Mouse (Mus musculus): ENCODE results near the gene Exosc8. TPM values are rescaled to one million over a fixed set of nuclear protein-coding genes. Genes with fewer than 3 reads are reported as not detected.
"Not testable (repeated sequence)": the region's sequence is repeated elsewhere in the genome, so short reads cannot be mapped to it uniquely, and the experiment has no call there.

Exosc8 gene
- polyA plus RNA-seq, 1 experiment, result 8.5 TPM

DNA sequence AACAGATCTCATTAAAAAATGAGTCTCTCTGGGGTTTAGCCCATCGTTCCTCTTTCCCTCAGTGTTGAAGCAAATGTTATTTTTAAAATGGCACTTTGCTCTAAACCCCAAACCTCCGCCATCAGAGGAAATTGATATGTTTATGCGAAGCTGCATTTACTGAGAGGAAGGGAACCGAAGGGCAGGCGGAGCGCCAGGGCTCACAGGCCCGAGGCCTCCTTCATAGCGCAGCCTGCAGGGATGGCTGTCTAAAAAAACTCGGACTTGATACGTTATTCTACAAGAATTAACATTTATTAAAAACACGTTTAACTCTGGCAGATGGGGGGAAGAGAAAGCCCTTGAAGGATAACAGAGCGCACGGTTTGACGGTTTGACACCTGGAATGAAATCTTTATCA, 30.8 kb upstream of the Exosc8 start:
- Histone ChIP-seq H3K27me3 (ENCODE audit: control insufficient read depth, insufficient read depth, low read length) (no peaks in the 10 kb centered on the region), H3K27ac (ENCODE audit: insufficient read depth, low read depth, low read length) (no peak overlapping the region), H3K4me3 (ENCODE audit: low read depth, low read length) (no peak overlapping the region), H3K4me1 (ENCODE audit: control insufficient read depth, insufficient read depth, insufficient read length, low read length) (no peaks in the 10 kb centered on the region), H3K36me3 (ENCODE audit: control insufficient read depth, insufficient read depth, low read length) (no peaks in the 10 kb centered on the region)
- WGBS, result 80% methylated on average over 14 of the region's 14 CpGs
- TF ChIP-seq POLR2A (IDR thresholded peaks at IDR 0.05; ENCODE audit: low read depth, low read length), result no peak
- no peak for TF ChIP-seq CTCF (IDR thresholded peaks at IDR 0.05; ENCODE audit: extremely low read depth, insufficient read length, insufficient replicate concordance, low read depth, low read length)

DNA sequence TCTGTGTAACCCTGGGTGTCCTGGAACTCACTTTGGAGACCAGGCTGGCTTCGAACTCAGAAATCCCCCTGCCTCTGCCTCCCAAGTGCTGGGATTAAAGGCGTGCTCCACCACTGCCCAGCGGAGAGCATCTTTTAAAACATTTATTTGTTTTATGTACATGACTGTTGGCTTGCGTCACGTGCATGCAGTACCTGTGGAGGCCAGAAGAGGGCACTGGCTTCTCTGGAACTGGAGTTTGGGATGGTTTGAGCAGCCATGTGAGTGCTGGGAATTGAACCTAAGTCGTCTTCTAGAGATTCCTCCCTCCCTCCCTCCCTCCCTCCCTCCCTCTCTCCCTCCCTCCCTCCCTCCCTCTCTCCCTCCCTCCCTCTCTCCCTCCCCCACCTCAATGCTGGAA, 30.3 kb upstream of the Exosc8 start:
- H3K4me3 ChIP-seq (ENCODE audit: low read depth, low read length); H3K27me3 ChIP-seq (ENCODE audit: control insufficient read depth, insufficient read depth, low read length); H3K27ac ChIP-seq (ENCODE audit: insufficient read depth, low read depth, low read length); H3K4me1 ChIP-seq (ENCODE audit: control insufficient read depth, insufficient read depth, insufficient read length, low read length); H3K36me3 ChIP-seq (ENCODE audit: control insufficient read depth, insufficient read depth, low read length): not testable (repeated sequence)
- 94% methylated on average over 6 of the region's 6 CpGs for WGBS

DNA sequence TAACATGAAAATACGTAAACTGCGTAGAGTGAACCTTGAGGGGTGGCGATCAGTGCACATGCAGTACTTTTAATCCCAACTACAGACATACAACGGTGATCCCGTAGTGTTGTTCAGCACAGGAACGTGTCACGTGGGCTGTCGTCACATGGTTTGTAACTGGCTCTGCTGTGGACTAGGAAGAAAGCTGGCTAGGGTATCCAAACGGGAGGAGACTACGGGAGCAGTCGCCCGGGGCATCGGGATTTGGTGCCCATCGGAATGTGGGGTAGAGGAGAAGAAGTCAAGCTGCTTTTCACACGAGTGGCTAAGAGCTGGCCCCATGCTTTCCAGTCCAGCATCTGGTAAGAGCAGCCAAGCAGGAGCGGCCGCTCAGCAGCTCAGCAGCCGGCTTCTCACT, 29.2 kb upstream of the Exosc8 start:
- no peaks in the 10 kb centered on the region for H3K27me3 ChIP-seq (ENCODE audit: control insufficient read depth, insufficient read depth, low read length)
- peak overlapping the region; percentile 44 for H3K4me3 ChIP-seq (ENCODE audit: low read depth, low read length)
- WGBS, result 76% methylated on average over 18 of the region's 18 CpGs
- H3K36me3 ChIP-seq (ENCODE audit: control insufficient read depth, insufficient read depth, low read length), result no peaks in the 10 kb centered on the region
- TF ChIP-seq POLR2A (IDR thresholded peaks at IDR 0.05; ENCODE audit: low read depth, low read length) (no peak), CTCF (IDR thresholded peaks at IDR 0.05; ENCODE audit: extremely low read depth, insufficient read length, insufficient replicate concordance, low read depth, low read length) (no peak)
- H3K4me1 ChIP-seq (ENCODE audit: control insufficient read depth, insufficient read depth, insufficient read length, low read length), result no peaks in the 10 kb centered on the region
- H3K27ac ChIP-seq (ENCODE audit: insufficient read depth, low read depth, low read length), result no peak overlapping the region

DNA sequence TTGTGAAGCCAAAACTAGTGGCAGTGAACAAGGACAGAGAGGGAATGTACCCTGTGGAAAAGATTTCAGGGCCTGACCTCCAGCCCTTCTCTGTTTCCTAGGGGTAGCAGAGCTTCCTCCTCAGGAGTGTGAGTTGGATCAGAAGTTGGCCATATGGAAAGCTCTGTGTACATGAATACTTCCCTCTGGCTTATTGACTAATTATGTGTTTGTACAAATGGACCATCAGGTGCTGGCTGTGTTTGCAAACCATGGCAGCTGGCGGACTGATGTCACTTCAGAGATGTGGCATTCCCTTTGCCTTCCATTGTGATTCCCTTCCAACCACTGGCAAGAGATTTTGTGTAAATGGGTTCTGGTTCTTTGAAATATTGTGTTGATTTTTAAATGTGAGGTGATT, 26.1 kb upstream of the Exosc8 start:
- no peaks in the 10 kb centered on the region for H3K27me3 ChIP-seq (ENCODE audit: control insufficient read depth, insufficient read depth, low read length)
- H3K4me3 ChIP-seq (ENCODE audit: low read depth, low read length), result no peak overlapping the region
- H3K4me1 ChIP-seq (ENCODE audit: control insufficient read depth, insufficient read depth, insufficient read length, low read length), result no peaks in the 10 kb centered on the region
- no peaks in the 10 kb centered on the region for H3K36me3 ChIP-seq (ENCODE audit: control insufficient read depth, insufficient read depth, low read length)
- H3K27ac ChIP-seq (ENCODE audit: insufficient read depth, low read depth, low read length), result no peak overlapping the region
- TF ChIP-seq CTCF (IDR thresholded peaks at IDR 0.05; ENCODE audit: extremely low read depth, insufficient read length, insufficient replicate concordance, low read depth, low read length), result no peak
- TF ChIP-seq POLR2A (IDR thresholded peaks at IDR 0.05; ENCODE audit: low read depth, low read length), result no peak
- WGBS, result 77% methylated on average over 1 of the region's 1 CpGs

DNA sequence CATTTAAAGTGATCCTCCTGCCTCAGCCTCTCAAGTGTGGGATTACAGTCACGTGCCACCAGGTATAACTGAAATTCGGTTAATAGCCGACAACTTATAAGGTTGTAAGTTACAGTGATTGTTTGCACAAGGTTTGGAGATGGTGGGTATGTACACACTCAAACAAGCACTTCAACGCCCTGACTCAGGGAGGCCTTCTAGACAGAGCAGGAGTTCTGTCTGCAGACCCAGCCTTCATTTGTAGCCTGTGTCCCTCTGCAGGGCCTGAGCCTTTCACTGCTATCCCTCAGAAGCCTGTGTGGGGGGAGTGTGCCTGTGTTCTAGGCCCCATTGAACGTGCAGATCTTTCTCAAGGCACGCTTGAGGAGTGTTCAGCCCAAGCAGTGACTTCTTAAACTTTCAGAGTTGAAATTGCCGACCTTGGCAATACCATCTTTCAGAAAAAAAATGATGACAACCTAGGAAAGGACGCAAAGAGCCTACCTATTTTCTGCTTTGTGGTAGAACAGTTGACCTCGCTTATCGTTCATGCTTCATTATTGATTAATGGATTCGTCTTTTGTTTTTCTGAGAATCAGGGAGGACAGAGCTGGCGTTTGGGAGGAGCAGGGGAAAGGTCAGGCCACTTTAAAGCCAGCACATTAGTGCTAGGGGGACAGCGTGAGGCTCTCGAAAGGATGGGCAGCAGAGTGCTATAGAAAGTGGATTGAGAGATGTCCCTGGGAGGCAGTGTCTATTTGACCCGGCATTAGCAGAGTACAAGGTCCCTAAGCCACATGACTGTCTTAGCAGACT, 25.3 kb upstream of the Exosc8 start:
- no peak for TF ChIP-seq CTCF (IDR thresholded peaks at IDR 0.05; ENCODE audit: extremely low read depth, insufficient read length, insufficient replicate concordance, low read depth, low read length)
- no peak for TF ChIP-seq POLR2A (IDR thresholded peaks at IDR 0.05; ENCODE audit: low read depth, low read length)
- Histone ChIP-seq H3K4me1 (ENCODE audit: control insufficient read depth, insufficient read depth, insufficient read length, low read length) (peaks cover 3% of the 10 kb centered on the region), H3K27ac (ENCODE audit: insufficient read depth, low read depth, low read length) (no peak overlapping the region), H3K4me3 (ENCODE audit: low read depth, low read length) (no peak overlapping the region), H3K27me3 (ENCODE audit: control insufficient read depth, insufficient read depth, low read length) (no peaks in the 10 kb centered on the region; the same call in 1 of the 2 replicates), H3K36me3 (ENCODE audit: control insufficient read depth, insufficient read depth, low read length) (no peaks in the 10 kb centered on the region)
- WGBS, result 63% methylated on average over 15 of the region's 15 CpGs

DNA sequence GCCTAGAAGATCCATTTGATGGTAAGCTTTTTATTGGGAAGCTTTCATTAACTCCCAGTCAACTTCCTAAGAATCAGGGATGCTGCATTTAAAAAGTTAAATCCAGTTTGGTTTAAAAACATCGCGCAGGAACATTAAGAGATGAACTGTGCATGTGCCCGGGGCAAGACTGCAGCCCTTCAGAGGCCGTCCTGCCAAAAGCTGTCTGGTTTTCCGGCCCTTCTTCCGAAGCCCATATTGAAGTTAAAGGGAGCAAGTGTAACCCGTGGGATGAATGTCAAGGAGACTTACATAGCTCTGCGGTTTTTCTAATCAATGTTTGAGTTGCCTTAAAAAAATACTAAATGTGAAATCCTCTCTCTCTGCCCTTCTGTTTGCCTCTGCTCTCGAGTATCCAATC, 24.0 kb upstream of the Exosc8 start:
- WGBS, result 76% methylated on average over 9 of the region's 9 CpGs
- H3K27ac ChIP-seq (ENCODE audit: insufficient read depth, low read depth, low read length), result no peak overlapping the region
- H3K36me3 ChIP-seq (ENCODE audit: control insufficient read depth, insufficient read depth, low read length), result no peaks in the 10 kb centered on the region
- H3K4me3 ChIP-seq (ENCODE audit: low read depth, low read length), result no peak overlapping the region
- H3K27me3 ChIP-seq (ENCODE audit: control insufficient read depth, insufficient read depth, low read length), result no peaks in the 10 kb centered on the region; the same call in none of the 2 replicates
- peaks cover 3% of the 10 kb centered on the region for H3K4me1 ChIP-seq (ENCODE audit: control insufficient read depth, insufficient read depth, insufficient read length, low read length)
- TF ChIP-seq CTCF (IDR thresholded peaks at IDR 0.05; ENCODE audit: extremely low read depth, insufficient read length, insufficient replicate concordance, low read depth, low read length), result no peak
- TF ChIP-seq POLR2A (IDR thresholded peaks at IDR 0.05; ENCODE audit: low read depth, low read length), result no peak

DNA sequence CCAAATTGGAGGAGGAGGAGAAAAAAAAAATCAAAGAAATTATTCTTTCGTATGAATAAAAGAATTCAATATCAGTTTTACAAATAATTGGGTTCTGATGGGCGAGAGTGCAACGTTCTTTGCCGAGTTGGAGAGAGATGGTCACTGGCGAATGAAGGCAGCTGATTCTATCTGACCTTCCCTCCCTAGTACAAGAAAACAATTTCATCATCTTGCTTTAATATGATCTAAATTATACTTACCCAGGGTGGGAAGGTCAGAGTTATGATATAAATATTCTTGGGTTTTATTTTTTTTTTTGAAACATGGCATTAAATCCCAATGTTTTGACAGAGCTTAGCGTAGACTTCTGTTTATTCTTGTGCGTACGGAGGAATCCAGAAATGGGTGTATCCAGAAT, 22.3 kb upstream of the Exosc8 start:
- Histone ChIP-seq H3K36me3 (ENCODE audit: control insufficient read depth, insufficient read depth, low read length) (no peaks in the 10 kb centered on the region), H3K27ac (ENCODE audit: insufficient read depth, low read depth, low read length) (no peak overlapping the region), H3K27me3 (ENCODE audit: control insufficient read depth, insufficient read depth, low read length) (no peaks in the 10 kb centered on the region; the same call in none of the 2 replicates), H3K4me1 (ENCODE audit: control insufficient read depth, insufficient read depth, insufficient read length, low read length) (peaks cover 3% of the 10 kb centered on the region), H3K4me3 (ENCODE audit: low read depth, low read length) (no peak overlapping the region)
- WGBS, result 73% methylated on average over 8 of the region's 8 CpGs
- TF ChIP-seq POLR2A (IDR thresholded peaks at IDR 0.05; ENCODE audit: low read depth, low read length) (no peak), CTCF (IDR thresholded peaks at IDR 0.05; ENCODE audit: extremely low read depth, insufficient read length, insufficient replicate concordance, low read depth, low read length) (no peak)
